Mouse (Mus musculus): ENCODE results near the gene Garnl3. TPM values are rescaled to one million over a fixed set of nuclear protein-coding genes. Genes with fewer than 3 reads are reported as not detected.
"Not testable (repeated sequence)": the region's sequence is repeated elsewhere in the genome, so short reads cannot be mapped to it uniquely, and the experiment has no call there.

Gene Garnl3
- polyA plus RNA-seq, 1 experiment from 2014 or later: 62.3 TPM

DNA sequence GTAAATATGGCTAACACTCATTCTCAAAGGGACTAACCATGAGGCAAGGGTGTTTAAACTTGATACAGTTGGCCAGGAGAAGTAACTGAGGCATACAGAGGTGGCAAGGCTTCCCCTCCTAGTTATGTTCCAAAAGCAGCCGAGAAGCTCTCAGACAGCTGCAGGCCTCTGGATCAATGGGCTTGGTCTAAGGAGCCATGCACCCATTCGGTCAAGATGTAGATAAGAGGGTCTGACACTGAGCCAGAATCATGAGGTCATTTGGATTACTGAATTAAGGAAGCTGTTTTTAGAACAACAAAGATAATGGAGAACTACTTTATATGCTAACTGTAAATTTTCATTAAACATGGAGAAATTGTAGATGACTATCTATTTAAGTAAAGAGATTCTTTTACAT, 4.2 kb downstream of the Garnl3 start:
- Histone ChIP-seq H3K27ac (replicated peaks) (no peak overlapping the region), H3K4me3 (replicated peaks) (no peak overlapping the region), H3K27me3 (replicated peaks) (no peaks in the 10 kb centered on the region), H3K36me3 (no peaks in the 10 kb centered on the region), H3K4me1 (peaks cover 26% of the 10 kb centered on the region), H3K9ac (replicated peaks) (no peak overlapping the region), H3K9me3 (replicated peaks) (no peaks in the 10 kb centered on the region), H3K4me2 (no peak overlapping the region)
- no peak for ATAC-seq (ENCODE audit: low FRiP score)
- WGBS: 75% methylated on average over 2 of the region's 2 CpGs

DNA sequence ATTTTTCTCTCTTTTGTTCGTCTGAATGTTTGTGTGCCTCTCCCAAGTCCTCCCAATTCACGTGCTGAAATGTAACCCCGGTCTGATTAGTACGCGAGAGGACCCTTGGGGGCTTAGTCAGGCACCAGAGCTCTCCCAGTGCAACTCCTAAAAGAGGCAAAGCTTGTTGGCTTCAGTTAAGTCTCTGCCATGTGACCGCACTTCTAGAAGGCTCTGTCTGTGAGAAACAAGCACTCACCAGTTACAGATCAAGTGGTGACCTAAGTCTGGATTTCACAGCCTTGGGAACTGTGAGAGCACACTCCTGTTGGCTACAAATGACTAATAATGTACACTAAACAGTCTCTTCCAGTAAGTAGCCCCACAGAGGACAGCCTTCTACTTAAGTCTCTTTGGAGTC, 8.6 kb downstream of the Garnl3 start:
- Histone ChIP-seq H3K9me3 (replicated peaks) (no peaks in the 10 kb centered on the region), H3K4me3 (replicated peaks) (no peak overlapping the region), H3K36me3 (no peaks in the 10 kb centered on the region), H3K27ac (replicated peaks) (no peak overlapping the region), H3K4me1 (no peaks in the 10 kb centered on the region), H3K4me2 (no peak overlapping the region), H3K27me3 (replicated peaks) (no peaks in the 10 kb centered on the region), H3K9ac (replicated peaks) (no peak overlapping the region)
- no peak for ATAC-seq (ENCODE audit: low FRiP score)
- 82% methylated on average over 6 of the region's 6 CpGs for WGBS

DNA sequence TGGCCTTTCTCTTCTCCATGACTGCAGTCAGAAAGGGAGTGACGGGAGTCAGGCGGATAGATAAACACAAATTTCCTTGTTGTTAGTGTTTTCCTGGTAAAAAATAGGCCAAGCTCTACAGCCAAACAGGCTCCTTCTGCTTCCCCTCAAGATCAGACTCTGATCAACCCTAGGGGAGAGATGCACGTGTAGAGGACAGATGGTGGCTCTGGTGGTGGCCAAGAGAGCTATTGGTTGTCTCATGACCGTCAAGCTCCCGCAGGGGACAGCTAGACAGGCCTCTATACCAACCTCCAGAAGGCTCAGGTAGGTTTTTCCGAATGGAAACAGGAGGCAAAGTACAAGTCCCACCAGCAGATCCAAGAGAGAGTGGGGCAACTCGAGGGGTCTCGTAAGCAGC, 30.9 kb downstream of the Garnl3 start:
- Histone ChIP-seq H3K9me3 (replicated peaks) (no peaks in the 10 kb centered on the region), H3K36me3 (0 out of 2 replicates have a peak, but pooled peaks cover 2% of the 10 kb centered on the region), H3K27ac (replicated peaks) (no peak overlapping the region), H3K4me2 (no peak overlapping the region), H3K27me3 (replicated peaks) (no peaks in the 10 kb centered on the region), H3K9ac (replicated peaks) (no peak overlapping the region), H3K4me1 (no peaks in the 10 kb centered on the region), H3K4me3 (replicated peaks) (no peak overlapping the region)
- ATAC-seq (ENCODE audit: low FRiP score): no peak
- 90% methylated on average over 8 of the region's 8 CpGs for WGBS

DNA sequence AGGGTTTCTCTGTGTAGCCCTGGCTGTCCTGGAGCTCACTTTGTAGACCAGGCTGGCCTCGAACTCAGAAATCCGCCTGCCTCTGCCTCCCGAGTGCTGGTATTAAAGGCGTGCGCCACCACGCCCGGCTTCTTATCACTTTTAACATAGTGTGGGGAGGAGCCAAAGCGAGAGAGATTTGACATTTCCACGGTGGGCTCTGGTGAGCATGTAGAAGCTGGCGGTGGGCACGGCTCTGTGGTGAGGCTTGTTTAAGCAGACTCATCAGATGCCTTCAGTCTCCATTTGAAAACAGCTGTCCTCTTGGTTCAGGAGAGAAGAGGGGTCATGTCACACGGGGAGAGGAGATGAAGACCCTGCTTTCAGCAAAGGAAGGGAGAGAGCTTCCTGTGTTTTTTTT, 34.1 kb downstream of the Garnl3 start:
- H3K27me3 ChIP-seq (replicated peaks); H3K9ac ChIP-seq (replicated peaks); H3K36me3 ChIP-seq; ATAC-seq (ENCODE audit: low FRiP score); H3K4me3 ChIP-seq (replicated peaks); H3K27ac ChIP-seq (replicated peaks); H3K4me2 ChIP-seq; H3K9me3 ChIP-seq (replicated peaks); H3K4me1 ChIP-seq: not testable (repeated sequence)
- WGBS: 91% methylated on average over 12 of the region's 12 CpGs

DNA sequence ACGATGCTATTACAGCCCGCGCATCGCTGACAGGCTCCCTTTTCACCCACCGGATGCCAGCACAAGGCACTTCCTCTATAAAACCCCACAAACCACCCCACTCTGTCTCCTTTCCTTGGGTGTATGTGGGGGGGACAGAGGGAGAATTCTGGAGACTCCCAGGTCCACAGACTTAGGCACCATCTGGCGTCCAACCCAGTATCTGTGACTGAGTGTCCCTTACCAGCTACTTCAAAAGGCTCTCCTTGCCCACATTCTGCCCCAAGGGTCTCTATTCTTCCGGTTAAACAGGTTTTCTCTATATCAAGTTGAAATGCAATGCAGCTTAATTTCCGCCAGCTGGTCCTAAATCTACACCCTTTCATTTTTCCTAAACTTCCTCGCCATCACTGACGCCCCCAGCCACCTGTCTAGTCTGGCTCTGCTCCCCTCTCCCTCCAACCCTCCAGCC, 36.2 kb downstream of the Garnl3 start:
- H3K27ac ChIP-seq (replicated peaks): no peak overlapping the region
- H3K9me3 ChIP-seq (replicated peaks): no peaks in the 10 kb centered on the region
- no peaks in the 10 kb centered on the region for H3K4me1 ChIP-seq
- WGBS: 70% methylated on average over 10 of the region's 10 CpGs
- no peaks in the 10 kb centered on the region for H3K27me3 ChIP-seq (replicated peaks)
- H3K4me2 ChIP-seq: no peak overlapping the region
- ATAC-seq (ENCODE audit: low FRiP score): no peak
- H3K36me3 ChIP-seq: no peaks in the 10 kb centered on the region
- no peak overlapping the region for H3K4me3 ChIP-seq (replicated peaks)
- no peak overlapping the region for H3K9ac ChIP-seq (replicated peaks)

DNA sequence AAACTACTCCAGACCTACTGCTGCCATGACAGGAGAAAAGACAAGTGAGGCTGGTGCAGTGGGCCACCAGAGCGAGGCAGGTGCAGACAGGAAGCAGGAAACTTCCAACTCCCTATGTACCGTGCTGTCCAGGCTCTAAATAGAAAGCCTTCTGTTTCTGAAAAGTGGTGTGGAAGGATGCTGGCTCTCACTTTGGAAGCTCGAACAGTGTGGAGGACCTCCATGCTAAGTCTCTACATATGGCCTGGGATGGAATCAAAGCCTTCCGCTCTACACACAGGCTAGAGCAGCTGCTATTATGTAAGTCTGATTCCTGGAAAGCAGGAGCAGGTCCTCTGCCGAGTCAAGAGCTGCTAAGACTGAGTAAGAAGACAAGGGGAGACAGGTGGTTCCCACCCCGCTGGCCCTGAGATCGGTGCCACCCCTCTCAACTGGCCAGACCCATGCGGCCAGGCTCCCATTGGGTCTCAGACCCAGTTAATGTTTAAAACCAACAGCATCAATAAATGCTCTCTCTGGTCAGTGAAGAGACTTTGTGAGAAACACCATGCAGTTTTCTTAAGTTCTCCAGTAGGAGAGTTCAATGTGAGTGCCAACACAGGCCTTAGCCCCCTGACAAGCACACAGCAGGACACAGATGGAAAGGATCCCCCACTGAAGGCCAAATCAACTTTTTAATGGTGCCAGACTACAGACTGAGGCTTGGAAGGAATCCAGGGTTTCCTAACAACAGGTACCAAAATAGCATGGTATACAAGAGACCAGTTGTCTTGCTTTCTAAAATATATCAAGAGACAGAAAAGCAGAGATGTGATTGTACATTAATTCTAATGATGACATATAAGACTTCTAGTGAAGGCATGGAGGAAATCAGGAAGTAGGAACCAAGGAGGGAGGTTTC, 40.6 kb downstream of the Garnl3 start:
- H3K4me2 ChIP-seq: no peak overlapping the region
- peaks cover 6% of the 10 kb centered on the region; the same call in 1 of the 2 replicates for H3K4me1 ChIP-seq
- H3K9me3 ChIP-seq (replicated peaks): no peaks in the 10 kb centered on the region
- no peak overlapping the region for H3K27ac ChIP-seq (replicated peaks)
- H3K36me3 ChIP-seq: no peaks in the 10 kb centered on the region
- H3K4me3 ChIP-seq (replicated peaks): no peak overlapping the region
- H3K9ac ChIP-seq (replicated peaks): no peak overlapping the region
- no peak for ATAC-seq (ENCODE audit: low FRiP score)
- 87% methylated on average over 8 of the region's 8 CpGs for WGBS
- no peaks in the 10 kb centered on the region for H3K27me3 ChIP-seq (replicated peaks)

DNA sequence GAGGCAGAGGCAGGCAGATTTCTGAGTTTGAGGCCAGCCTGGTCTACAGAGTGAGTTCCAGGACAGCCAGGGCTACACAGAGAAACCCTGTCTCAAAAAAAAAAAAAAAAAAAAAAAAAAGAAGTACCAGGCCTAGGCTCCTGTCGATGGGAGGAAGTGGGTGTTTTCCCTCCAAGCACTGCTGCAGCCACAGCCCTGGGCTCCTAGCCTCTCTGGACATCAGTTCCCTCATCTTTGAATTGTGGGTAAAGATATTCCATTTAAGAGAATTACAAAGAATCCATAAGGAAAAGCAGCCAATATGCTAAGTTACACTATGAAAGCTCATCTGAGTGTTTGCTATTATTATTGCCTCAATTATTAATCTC, 41.4 kb downstream of the Garnl3 start:
- H3K27me3 ChIP-seq (replicated peaks); H3K4me3 ChIP-seq (replicated peaks); H3K36me3 ChIP-seq; ATAC-seq (ENCODE audit: low FRiP score); H3K9ac ChIP-seq (replicated peaks); H3K4me2 ChIP-seq; H3K9me3 ChIP-seq (replicated peaks); H3K4me1 ChIP-seq; H3K27ac ChIP-seq (replicated peaks): not testable (repeated sequence)
- WGBS: 78% methylated on average over 1 of the region's 1 CpGs

DNA sequence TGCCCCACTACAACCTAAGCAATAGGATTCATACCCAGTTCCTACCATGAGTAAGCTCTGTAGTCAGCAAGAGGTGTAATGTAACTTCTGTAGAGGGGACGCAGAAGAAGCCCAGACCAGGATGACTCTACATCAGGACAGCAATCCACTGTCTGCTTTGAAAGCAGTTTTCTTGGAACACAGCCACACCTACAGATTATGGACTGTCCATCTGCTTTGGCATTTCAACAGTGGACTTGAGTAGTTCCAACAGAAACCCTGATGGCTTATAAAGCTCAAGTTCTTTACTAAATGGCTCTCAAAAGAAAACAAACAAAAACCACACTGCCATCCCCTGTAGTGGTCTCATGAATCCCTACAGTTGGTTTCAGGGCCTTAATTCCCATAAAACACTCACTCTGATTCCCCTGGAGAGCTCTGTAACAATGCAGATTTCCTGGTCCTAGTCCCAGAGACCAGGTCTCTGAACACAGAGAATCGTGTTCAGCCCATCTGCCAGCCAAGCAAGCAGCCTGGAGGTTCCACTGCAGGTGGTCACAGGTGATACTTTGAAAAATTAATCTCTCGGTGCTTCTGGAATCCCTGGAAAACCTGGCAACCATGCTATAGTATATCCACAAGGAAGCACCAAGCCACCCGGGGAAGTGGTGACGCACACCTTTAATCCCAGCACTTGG, 42.0 kb downstream of the Garnl3 start:
- 88% methylated on average over 5 of the region's 5 CpGs for WGBS
- Histone ChIP-seq H3K9ac (replicated peaks) (no peak overlapping the region), H3K27me3 (replicated peaks) (no peaks in the 10 kb centered on the region), H3K36me3 (no peaks in the 10 kb centered on the region), H3K27ac (replicated peaks) (no peak overlapping the region), H3K9me3 (replicated peaks) (no peaks in the 10 kb centered on the region), H3K4me3 (replicated peaks) (no peak overlapping the region), H3K4me1 (peaks cover 6% of the 10 kb centered on the region; the same call in 1 of the 2 replicates), H3K4me2 (no peak overlapping the region)
- no peak for ATAC-seq (ENCODE audit: low FRiP score)

DNA sequence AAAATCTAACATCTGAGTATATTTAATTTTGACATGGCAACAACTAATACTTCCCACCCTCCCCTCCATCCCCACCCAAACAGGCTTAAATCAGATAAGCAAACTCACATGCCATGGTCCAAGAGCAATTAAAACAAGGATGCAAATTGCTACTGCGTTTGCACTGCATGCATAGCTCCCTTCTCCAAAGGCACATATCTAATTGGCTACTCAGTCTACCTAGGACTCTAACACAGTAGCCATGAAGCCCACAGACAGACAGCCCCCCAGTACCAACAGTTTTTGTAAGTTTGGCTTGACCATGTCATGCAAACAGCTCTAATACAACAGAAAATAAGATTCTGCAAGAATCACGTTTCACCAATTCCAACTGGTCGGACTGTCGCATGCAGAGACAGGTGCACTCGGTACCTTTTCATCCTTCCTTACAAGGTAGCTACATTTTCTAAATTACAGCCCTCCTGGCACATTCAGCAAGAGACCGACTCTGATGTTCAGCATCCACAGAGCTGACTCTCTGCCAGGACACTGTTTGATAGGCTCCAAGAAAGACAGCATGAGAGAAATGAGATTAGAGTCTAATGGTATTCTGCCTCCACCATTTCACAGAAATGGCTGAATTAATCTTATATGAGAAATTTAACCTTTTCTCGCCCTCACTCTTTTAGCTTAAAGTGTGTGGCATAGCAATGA, 44.6 kb downstream of the Garnl3 start:
- Histone ChIP-seq H3K4me2 (peak overlapping the region; percentile 30), H3K27ac (replicated peaks) (peak overlapping the region; percentile 67), H3K9me3 (replicated peaks) (no peaks in the 10 kb centered on the region), H3K36me3 (no peaks in the 10 kb centered on the region), H3K4me1 (peaks cover 6% of the 10 kb centered on the region; the same call in 1 of the 2 replicates), H3K4me3 (replicated peaks) (peak overlapping the region; percentile 11; the same call in 1 of the 2 replicates), H3K27me3 (replicated peaks) (no peaks in the 10 kb centered on the region), H3K9ac (replicated peaks) (no peak overlapping the region)
- ATAC-seq (ENCODE audit: low FRiP score): 0 out of 2 replicates have a peak, but pooled peaks have one; percentile 55
- WGBS: 66% methylated on average over 7 of the region's 7 CpGs

DNA sequence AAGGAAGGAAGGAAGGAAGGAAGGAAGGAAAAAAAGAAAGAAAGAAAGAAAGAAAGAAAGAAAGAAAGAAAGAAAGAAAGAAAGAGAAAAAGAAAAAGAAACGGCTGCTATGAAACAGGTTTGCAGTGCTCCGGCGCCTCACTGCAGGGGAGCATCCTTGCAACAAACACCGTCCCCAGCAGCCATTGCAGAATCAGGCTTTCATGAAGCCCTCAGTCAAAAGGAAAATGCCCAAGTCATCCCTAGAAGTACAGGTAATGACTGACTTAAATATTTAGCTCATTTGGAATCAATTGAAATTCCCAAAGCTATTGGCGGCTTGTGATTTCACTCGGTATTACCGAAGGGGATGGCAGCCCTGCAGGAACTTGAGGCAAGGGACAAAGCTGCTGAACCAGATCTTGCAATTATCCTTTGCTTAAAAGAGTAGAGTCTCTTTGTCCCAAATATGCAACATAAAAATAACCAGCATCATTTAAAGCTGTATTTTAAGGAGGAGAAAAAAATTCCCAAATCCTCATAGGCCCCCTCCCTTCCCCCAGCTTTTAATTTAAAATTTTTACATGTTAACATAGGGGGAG, 45.3 kb downstream of the Garnl3 start:
- peak overlapping the region; percentile 67 for H3K27ac ChIP-seq (replicated peaks)
- H3K4me3 ChIP-seq (replicated peaks): peak overlapping the region; percentile 19; the same call in 1 of the 2 replicates
- no peak for ATAC-seq (ENCODE audit: low FRiP score)
- peak overlapping the region; percentile 30 for H3K4me2 ChIP-seq
- no peaks in the 10 kb centered on the region for H3K27me3 ChIP-seq (replicated peaks)
- H3K4me1 ChIP-seq: peaks cover 6% of the 10 kb centered on the region; the same call in 1 of the 2 replicates
- H3K9ac ChIP-seq (replicated peaks): no peak overlapping the region
- H3K36me3 ChIP-seq: no peaks in the 10 kb centered on the region
- H3K9me3 ChIP-seq (replicated peaks): no peaks in the 10 kb centered on the region
- WGBS: 53% methylated on average over 7 of the region's 7 CpGs

DNA sequence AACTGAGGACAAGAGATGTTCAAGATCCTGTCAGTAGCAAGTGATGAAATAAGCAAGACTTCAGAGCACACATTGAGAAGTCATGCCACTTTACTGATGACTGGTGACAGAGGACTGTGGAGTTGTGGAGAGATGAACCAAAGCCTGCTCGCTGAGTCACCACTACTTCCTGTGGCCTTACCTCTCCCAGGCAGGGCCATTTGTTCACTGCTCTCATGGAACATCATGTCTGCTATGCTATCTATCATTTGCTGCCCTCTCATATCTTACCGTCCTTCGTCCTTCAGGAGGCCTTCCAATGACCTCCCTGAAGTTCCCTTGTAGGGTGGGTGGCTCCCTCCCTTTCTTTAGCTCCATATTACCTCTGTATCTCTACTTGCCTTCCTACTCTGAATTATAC, 47.2 kb downstream of the Garnl3 start:
- Histone ChIP-seq H3K27ac (replicated peaks) (no peak overlapping the region), H3K27me3 (replicated peaks) (no peaks in the 10 kb centered on the region), H3K9ac (replicated peaks) (no peak overlapping the region), H3K9me3 (replicated peaks) (no peaks in the 10 kb centered on the region), H3K4me3 (replicated peaks) (no peak overlapping the region), H3K4me2 (no peak overlapping the region), H3K4me1 (peaks cover 8% of the 10 kb centered on the region; the same call in 1 of the 2 replicates), H3K36me3 (no peaks in the 10 kb centered on the region)
- no peak for ATAC-seq (ENCODE audit: low FRiP score)
- 87% methylated on average over 3 of the region's 3 CpGs for WGBS
